Mouse (Mus musculus): ENCODE data around the gene Tmem141. TPM values are rescaled to one million over a fixed set of nuclear protein-coding genes. Genes with fewer than 3 reads are reported as not detected.

Tmem141 gene
- polyA plus RNA-seq, 1 experiment from 2014 or later: 21.9 TPM

- Histone ChIP-seq H3K4me2 (no peak overlapping the region), H3K4me1 (replicated peaks) (no peaks in the 10 kb centered on the region), H3K27ac (no peak overlapping the region), H3K9ac (no peak overlapping the region), H3K36me3 (no peaks in the 10 kb centered on the region), H3K9me3 (replicated peaks) (no peaks in the 10 kb centered on the region), H3K4me3 (no peak overlapping the region), H3K27me3 (no peaks in the 10 kb centered on the region)
- ATAC-seq (replicated peaks; ENCODE audit: insufficient number of reproducible peaks, insufficient read depth, low FRiP score, low read depth): no peak
- 14% methylated on average over 6 of the region's 6 CpGs for WGBS
Measured at GRCm38 (mm10) chr2:25639890-25640289, 18.1 kb upstream of the Tmem141 start.

GRCm38 (mm10) chr2:25634046-25634445, 12.2 kb upstream of the Tmem141 start:
- H3K4me1 ChIP-seq (replicated peaks): no peaks in the 10 kb centered on the region
- WGBS: 77% methylated on average over 1 of the region's 1 CpGs
- no peak overlapping the region for H3K9ac ChIP-seq
- no peak for ATAC-seq (replicated peaks; ENCODE audit: insufficient number of reproducible peaks, insufficient read depth, low FRiP score, low read depth)
- H3K4me3 ChIP-seq: no peak overlapping the region
- no peaks in the 10 kb centered on the region for H3K27me3 ChIP-seq
- no peak overlapping the region for H3K27ac ChIP-seq
- no peaks in the 10 kb centered on the region for H3K9me3 ChIP-seq (replicated peaks)
- H3K36me3 ChIP-seq: no peaks in the 10 kb centered on the region
- H3K4me2 ChIP-seq: no peak overlapping the region

GRCm38 (mm10) chr2:25633616-25634015, 11.8 kb upstream of the Tmem141 start:
- 73% methylated on average over 3 of the region's 3 CpGs for WGBS

GRCm38 (mm10) chr2:25628738-25629137, 6.9 kb upstream of the Tmem141 start:
- WGBS: 42% methylated on average over 4 of the region's 4 CpGs
- H3K27me3 ChIP-seq: no peaks in the 10 kb centered on the region
- H3K36me3 ChIP-seq: no peaks in the 10 kb centered on the region
- H3K4me1 ChIP-seq (replicated peaks): no peaks in the 10 kb centered on the region
- H3K27ac ChIP-seq: no peak overlapping the region
- H3K9me3 ChIP-seq (replicated peaks): no peaks in the 10 kb centered on the region
- no peak overlapping the region for H3K4me3 ChIP-seq
- ATAC-seq (replicated peaks; ENCODE audit: insufficient number of reproducible peaks, insufficient read depth, low FRiP score, low read depth): no peak
- no peak overlapping the region for H3K9ac ChIP-seq
- H3K4me2 ChIP-seq: no peak overlapping the region

More at GRCm38 (mm10) chr2:25633616-25634015, 11.8 kb upstream of the Tmem141 start:
- no peak overlapping the region for H3K4me2 ChIP-seq
- no peaks in the 10 kb centered on the region for H3K4me1 ChIP-seq (replicated peaks)
- no peaks in the 10 kb centered on the region for H3K27me3 ChIP-seq
- H3K9ac ChIP-seq: no peak overlapping the region
- no peak overlapping the region for H3K27ac ChIP-seq
- no peaks in the 10 kb centered on the region for H3K9me3 ChIP-seq (replicated peaks)
- no peak for ATAC-seq (replicated peaks; ENCODE audit: insufficient number of reproducible peaks, insufficient read depth, low FRiP score, low read depth)
- no peaks in the 10 kb centered on the region for H3K36me3 ChIP-seq
- no peak overlapping the region for H3K4me3 ChIP-seq

- no peak within 1 kb of the TSS for H3K27ac ChIP-seq
- ATAC-seq (replicated peaks; ENCODE audit: insufficient number of reproducible peaks, insufficient read depth, low FRiP score, low read depth): no peak
- H3K4me2 ChIP-seq: no peak within 1 kb of the TSS
- no peaks in the 10 kb centered on the region for H3K27me3 ChIP-seq
- no peak within 1 kb of the TSS for H3K4me3 ChIP-seq
- no peaks in the 10 kb centered on the region for H3K9me3 ChIP-seq (replicated peaks)
- no peaks in the 10 kb centered on the region for H3K4me1 ChIP-seq (replicated peaks)
- H3K36me3 ChIP-seq: no peaks in the 10 kb centered on the region
- WGBS: 73% methylated on average over 6 of the region's 6 CpGs
- H3K9ac ChIP-seq: no peak within 1 kb of the TSS
Measured at GRCm38 (mm10) chr2:25627811-25628210, 6.0 kb upstream of the Tmem141 start, which contains the start of gene Fcna. Gene Fcna (minus strand): TSS chr2:25628030.

GRCm38 (mm10) chr2:25625986-25626385, 4.2 kb upstream of the Tmem141 start:
- WGBS: 53% methylated on average over 5 of the region's 5 CpGs
- Histone ChIP-seq H3K4me1 (replicated peaks) (peaks cover 11% of the 10 kb centered on the region), H3K9ac (no peak overlapping the region), H3K9me3 (replicated peaks) (no peaks in the 10 kb centered on the region), H3K36me3 (no peaks in the 10 kb centered on the region), H3K27me3 (no peaks in the 10 kb centered on the region), H3K4me2 (no peak overlapping the region), H3K4me3 (no peak overlapping the region), H3K27ac (no peak overlapping the region)
- ATAC-seq (replicated peaks; ENCODE audit: insufficient number of reproducible peaks, insufficient read depth, low FRiP score, low read depth): no peak

- Histone ChIP-seq H3K9me3 (replicated peaks) (no peaks in the 10 kb centered on the region), H3K4me3 (no peak overlapping the region), H3K4me2 (peak overlapping the region; percentile 92), H3K9ac (no peak overlapping the region), H3K36me3 (no peaks in the 10 kb centered on the region), H3K27ac (no peak overlapping the region), H3K27me3 (peaks cover 29% of the 10 kb centered on the region), H3K4me1 (replicated peaks) (peaks cover 18% of the 10 kb centered on the region)
- no peak for ATAC-seq (replicated peaks; ENCODE audit: insufficient number of reproducible peaks, insufficient read depth, low FRiP score, low read depth)
- WGBS: 75% methylated on average over 4 of the region's 4 CpGs
Measured at GRCm38 (mm10) chr2:25620852-25621228, 965 bp downstream of the Tmem141 start.

- no peaks in the 10 kb centered on the region for H3K36me3 ChIP-seq
- H3K4me2 ChIP-seq: no peak overlapping the region
- 66% methylated on average over 6 of the region's 6 CpGs for WGBS
- no peaks in the 10 kb centered on the region for H3K9me3 ChIP-seq (replicated peaks)
- no peak overlapping the region for H3K27ac ChIP-seq
- H3K4me3 ChIP-seq: no peak overlapping the region
- ATAC-seq (replicated peaks; ENCODE audit: insufficient number of reproducible peaks, insufficient read depth, low FRiP score, low read depth): no peak
- H3K9ac ChIP-seq: no peak overlapping the region
- peaks cover 18% of the 10 kb centered on the region for H3K4me1 ChIP-seq (replicated peaks)
- H3K27me3 ChIP-seq: peaks cover 34% of the 10 kb centered on the region
Measured at GRCm38 (mm10) chr2:25620386-25620785, 1.4 kb downstream of the Tmem141 start.

- Histone ChIP-seq H3K36me3 (no peaks in the 10 kb centered on the region), H3K9me3 (replicated peaks) (no peaks in the 10 kb centered on the region), H3K4me1 (replicated peaks) (peaks cover 18% of the 10 kb centered on the region), H3K27ac (no peak within 1 kb of the TSS), H3K27me3 (peaks cover 47% of the 10 kb centered on the region), H3K4me2 (no peak within 1 kb of the TSS), H3K4me3 (no peak within 1 kb of the TSS), H3K9ac (no peak within 1 kb of the TSS)
- no peak for ATAC-seq (replicated peaks; ENCODE audit: insufficient number of reproducible peaks, insufficient read depth, low FRiP score, low read depth)
- 66% methylated on average over 3 of the region's 3 CpGs for whole genome bisulfite sequencing
Measured at GRCm38 (mm10) chr2:25617578-25617977, 4.2 kb downstream of the Tmem141 start, which contains the start of gene Ccdc183. Gene Ccdc183 (minus strand): TSS chr2:25617678.

GRCm38 (mm10) chr2:25616398-25616797, 5.4 kb downstream of the Tmem141 start:
- Histone ChIP-seq H3K4me3 (peak overlapping the region; percentile 14), H3K27me3 (peaks cover 47% of the 10 kb centered on the region), H3K4me1 (replicated peaks) (peaks cover 11% of the 10 kb centered on the region), H3K9me3 (replicated peaks) (no peaks in the 10 kb centered on the region), H3K27ac (no peak overlapping the region), H3K4me2 (peak overlapping the region; percentile 33), H3K9ac (no peak overlapping the region), H3K36me3 (no peaks in the 10 kb centered on the region)
- ATAC-seq (replicated peaks; ENCODE audit: insufficient number of reproducible peaks, insufficient read depth, low FRiP score, low read depth): no peak
- WGBS: 20% methylated on average over 22 of the region's 22 CpGs

GRCm38 (mm10) chr2:25608671-25609070, 13.1 kb downstream of the Tmem141 start:
- peaks cover 18% of the 10 kb centered on the region for H3K4me1 ChIP-seq (replicated peaks)
- no peak overlapping the region; the same call in 1 of the 2 replicates for H3K27ac ChIP-seq
- no peaks in the 10 kb centered on the region; the same call in 1 of the 2 replicates for H3K27me3 ChIP-seq
- H3K9ac ChIP-seq: no peak overlapping the region
- peak overlapping the region; percentile 81 for H3K4me3 ChIP-seq
- H3K36me3 ChIP-seq: no peaks in the 10 kb centered on the region
- WGBS: 57% methylated on average over 10 of the region's 10 CpGs
- no peaks in the 10 kb centered on the region for H3K9me3 ChIP-seq (replicated peaks)
- ATAC-seq (replicated peaks; ENCODE audit: insufficient number of reproducible peaks, insufficient read depth, low FRiP score, low read depth): no peak
- peak overlapping the region; percentile 63 for H3K4me2 ChIP-seq
